Mouse (Mus musculus) liver, adult 2 months (tissue): Measurements from ENCODE around the gene Sel1l3.

ENCODE experiments used
- CTCF ChIP-seq: fragments of 200-500 bp; IDR thresholded peaks from 2 replicates; pipeline ENCODE4 v1.5.1; 2011; ENCODE audit warnings: low read depth, low read length, control low read depth
- POLR2A ChIP-seq: fragments of 200-500 bp; IDR thresholded peaks from 2 replicates; pipeline ENCODE4 v1.6.1; 2011; ENCODE audit warnings: low read length, control low read depth; ENCODE audit not compliant: insufficient read depth; ENCODE audit errors: extremely low read depth

- TF ChIP-seq POLR2A, result no peak
- TF ChIP-seq CTCF, result no peak
Measured at GRCm38 (mm10) chr5:53106125-53106524, 107.6 kb downstream of the Sel1l3 start.
